Comparison of ENCODE assay signal across 13 mouse cellular contexts in the genomic region with DNA sequence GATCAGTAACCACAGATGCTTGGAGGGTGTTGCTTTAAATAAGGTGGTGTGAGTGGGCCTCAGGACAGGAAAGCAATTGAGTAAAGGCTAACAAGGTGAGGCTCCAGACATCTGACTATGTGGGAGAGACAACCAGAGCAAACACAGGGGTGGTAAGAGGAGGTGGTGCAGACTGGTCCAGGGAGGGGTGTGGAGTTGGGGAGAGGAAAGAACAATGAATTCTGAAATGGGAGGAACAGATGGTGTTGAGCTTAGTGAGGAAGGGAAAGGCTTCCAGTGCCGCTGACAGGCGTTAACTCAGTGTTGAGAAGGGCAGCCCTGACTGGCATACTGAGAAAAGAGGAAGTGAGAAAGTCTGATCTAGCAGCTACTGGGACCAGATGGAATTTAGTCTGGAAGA.
DNase-seq lines count a peak whose midpoint lies in the region; ATAC-seq and TF ChIP-seq lines count a peak whose summit lies in the region.
"Had no signal": no experiment of that assay in that cellular context is flagged by ENCODE, and none has a peak within 500 bp of the region (broad histone marks: within the 10 kb centered on the region; RNA-seq: fewer than 3 reads in every experiment).

No protein-coding gene starts in this region.

- 9% methylated on average over 2 of the region's 2 CpGs for WGBS in liver, embryonic 12.5 days (ENCODE audit: insufficient replicate concordance)

- H3K27me3 ChIP-seq in liver, embryonic 12.5 days (replicated peaks): no peaks in the 10 kb centered on the region
- H3K27me3 ChIP-seq: limb, embryonic 15.5 days had no signal

- H3K36me3 ChIP-seq in liver, embryonic 12.5 days: no peaks in the 10 kb centered on the region
- H3K36me3 ChIP-seq: limb, embryonic 15.5 days had no signal

- no peak overlapping the region for H3K4me3 ChIP-seq in left cerebral cortex, adult 2 months
- no peak overlapping the region for H3K4me3 ChIP-seq in liver, embryonic 12.5 days
- H3K4me3 ChIP-seq: limb, embryonic 15.5 days had no signal

- H3K4me1 ChIP-seq in liver, embryonic 12.5 days: no peaks in the 10 kb centered on the region
- H3K4me1 ChIP-seq: limb, embryonic 15.5 days had no signal

- H3K4me2 ChIP-seq in liver, embryonic 12.5 days: no peak overlapping the region
- H3K4me2 ChIP-seq: limb, embryonic 15.5 days had no signal

- no peak overlapping the region for H3K27ac ChIP-seq in left cerebral cortex, adult 2 months
- no peak overlapping the region for H3K27ac ChIP-seq in liver, embryonic 12.5 days
- H3K27ac ChIP-seq: hindbrain, postnatal 0 days; kidney, postnatal 0 days; limb, embryonic 15.5 days had no signal

- TF ChIP-seq CTCF in left cerebral cortex, adult 2 months (IDR thresholded peaks at IDR 0.05): no peak

- no peak overlapping the region for H3K9ac ChIP-seq in liver, embryonic 12.5 days
- H3K9ac ChIP-seq: limb, embryonic 15.5 days had no signal

- no peak for DNase-seq in cerebellum, postnatal 36 days
- peak; percentile 63 for DNase-seq in right cerebral cortex, adult 18-20 months
- DNase-seq in right cerebral cortex, postnatal 4 days: no peak
- DNase-seq in left cerebral cortex, adult 2 months (ENCODE audit: extremely low spot score in 1 of 2, low spot score in 2 of 2): peak; percentile 26 to 30
- no peak for DNase-seq in adrenal gland, adult 8-10 months
- DNase-seq in urinary bladder, postnatal 10 days (ENCODE audit: low spot score): no peak
- DNase-seq: lung, postnatal 10 days had no signal

- ATAC-seq in cerebellum, adult (ENCODE audit: insufficient number of reproducible peaks, low FRiP score, low TSS enrichment): 0 out of 2 replicates have a peak, but pooled peaks have one; percentile 31
- ATAC-seq in liver, embryonic 12.5 days: no peak
- ATAC-seq: activated CD4-positive, CD25-positive, alpha-beta regulatory T cell, adult 4 months; hindbrain, postnatal 0 days had no signal

- intact Hi-C loops in left cerebral cortex, adult 2 months (cut with DNase I): loop anchor here (5.0 kb wide), 1 partner anchor 49 kb away; no protein-coding TSS in a partner anchor

- no peaks in the 10 kb centered on the region for H3K9me3 ChIP-seq in liver, embryonic 12.5 days (replicated peaks)
- H3K9me3 ChIP-seq: limb, embryonic 15.5 days had no signal

Comparison
In these comparisons a context has a peak if more than half of its experiments do, and no peak if none do; other contexts are left out.
1. DNase-seq: peak in right cerebral cortex, adult 18-20 months (single experiment) and left cerebral cortex, adult 2 months (2 of 2); none in cerebellum, postnatal 36 days (0 of 2), right cerebral cortex, postnatal 4 days (single experiment), adrenal gland, adult 8-10 months (single experiment) and urinary bladder, postnatal 10 days (single experiment).